Mouse (Mus musculus): ENCODE results near the gene Matn4.

GRCm38 (mm10) chr2:164438257-164438656 lies 33.3 kb upstream of the Matn4 start:
- TF ChIP-seq CTCF (IDR thresholded peaks at IDR 0.05; ENCODE audit: borderline replicate concordance, extremely low read depth, insufficient read depth, insufficient read length) (no peak), POLR2A (IDR thresholded peaks at IDR 0.05; ENCODE audit: borderline replicate concordance, extremely low read depth, insufficient read depth, insufficient read length, poor library complexity, severe bottlenecking) (no peak)

All from brain, embryonic 14.5 days (tissue).